Mouse (Mus musculus) bone marrow, adult 2 months (tissue): ENCODE measurements around the gene Slamf9.

ENCODE experiments used
- CTCF ChIP-seq: fragments of 200-500 bp; IDR thresholded peaks from 2 replicates; pipeline ENCODE4 v1.5.1; 2011; ENCODE audit warnings: low read length, control low read depth; ENCODE audit not compliant: control insufficient read depth, insufficient read depth
- POLR2A ChIP-seq: fragments of 200-500 bp; IDR thresholded peaks from 2 replicates; pipeline ENCODE4 v1.6.1; 2011; ENCODE audit warnings: low read depth, mild to moderate bottlenecking, control low read depth, low read length, borderline replicate concordance; ENCODE audit not compliant: control insufficient read depth

DNA sequence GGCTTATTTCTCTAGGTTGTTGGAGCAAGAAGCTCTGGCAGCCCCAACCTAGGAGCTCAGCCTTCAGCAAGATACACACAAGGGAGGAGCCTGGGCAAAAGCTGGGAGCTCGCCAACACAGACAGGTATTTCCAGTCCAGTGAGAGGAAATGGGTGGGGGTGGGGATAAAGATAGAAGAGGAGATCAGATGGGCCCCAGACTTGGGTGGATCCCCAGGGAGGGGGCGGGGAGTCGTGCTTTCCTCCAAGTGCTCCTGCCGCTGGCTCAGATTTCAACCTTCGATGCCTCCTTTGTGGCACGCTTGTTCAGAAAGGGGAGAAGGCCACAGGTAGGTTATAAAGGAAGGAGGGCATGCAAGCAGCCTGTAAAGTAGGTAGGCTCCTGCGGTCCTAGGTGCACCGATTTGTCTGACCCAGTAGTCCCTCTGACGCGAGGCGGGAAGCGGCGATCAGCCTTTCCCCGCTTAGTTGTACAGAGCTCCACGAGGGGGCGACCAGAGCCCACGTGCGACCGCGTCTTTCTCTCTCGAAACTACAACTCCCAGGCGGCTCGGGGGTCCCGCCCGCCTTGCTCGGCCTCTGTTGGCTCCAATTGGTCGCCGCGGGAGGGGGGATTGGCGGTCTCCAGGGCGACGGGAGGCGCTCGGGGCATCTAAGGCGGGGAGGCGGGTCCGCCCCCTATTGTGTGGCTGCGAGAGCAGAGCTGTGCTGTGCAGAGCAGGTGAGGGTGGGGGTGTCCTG lies 6.6 kb downstream of the Slamf9 start, which contains the start of gene Igsf9:
- TF ChIP-seq POLR2A = no peak
- TF ChIP-seq CTCF = peak; percentile 51; the same call in 1 of the 2 replicates
